Mouse (Mus musculus) heart, postnatal 0 days (tissue): ENCODE data around the gene Myof. TPM values are rescaled to one million over a fixed set of nuclear protein-coding genes. Genes with fewer than 3 reads are reported as not detected.
A peak's percentile ranks its signal among the peaks of the same experiment; 100 is the strongest.

Source experiments
- ATAC-seq: fragments of 200-750 bp; cut with Nextera tagmentation; 2 replicates; pipeline ENCODE4 v1.8.0; 2017; ENCODE audit warnings: low read depth, moderate number of reproducible peaks, moderate library complexity; ENCODE audit not compliant: insufficient read depth
- DNase-seq: peaks from one replicate; pipeline ENCODE4 v3.0.0-alpha.2; 2016; ENCODE audit warnings: low spot score
- H3K27ac ChIP-seq: fragments of 300-500 bp; sonication (generic); 2 replicates; pipeline ENCODE4 v1.5.1; 2014; ENCODE audit warnings: low read depth, mild to moderate bottlenecking
- H3K27me3 ChIP-seq: fragments of 300-500 bp; sonication (generic); 2 replicates; pipeline ENCODE4 v1.6.1; 2014; ENCODE audit warnings: low read length, mixed read lengths; ENCODE audit not compliant: control insufficient read depth, insufficient read depth
- H3K36me3 ChIP-seq: fragments of 300-500 bp; sonication (generic); replicated peaks from 2 replicates; pipeline ENCODE4 v1.6.1; 2014; ENCODE audit warnings: low read length, mixed read lengths; ENCODE audit not compliant: control insufficient read depth, insufficient read depth
- H3K4me1 ChIP-seq: fragments of 300-500 bp; sonication (generic); 2 replicates; pipeline ENCODE4 v1.6.1; 2014; ENCODE audit warnings: antibody characterized with exemption; ENCODE audit not compliant: control insufficient read depth, insufficient read depth
- H3K4me2 ChIP-seq: fragments of 300-500 bp; sonication (generic); 2 replicates; pipeline ENCODE4 v1.6.1; 2014; ENCODE audit warnings: low read depth, mild to moderate bottlenecking, low read length, moderate library complexity
- H3K4me3 ChIP-seq: fragments of 300-500 bp; sonication (generic); 2 replicates; pipeline ENCODE4 v1.5.1; 2014; ENCODE audit warnings: low read depth, low read length
- H3K9ac ChIP-seq: fragments of 300-500 bp; sonication (generic); replicated peaks from 2 replicates; pipeline ENCODE4 v1.6.1; 2014; ENCODE audit warnings: low read depth, low read length, mixed read lengths
- H3K9me3 ChIP-seq: fragments of 300-500 bp; sonication (generic); replicated peaks from 2 replicates; pipeline ENCODE4 v1.6.1; 2016; ENCODE audit warnings: low read length; ENCODE audit not compliant: control insufficient read depth
- CTCF ChIP-seq: IDR thresholded peaks from 2 replicates; pipeline ENCODE4 v1.5.1; 2016; ENCODE audit warnings: antibody characterized with exemption, control low read depth, low read depth
- EP300 ChIP-seq: IDR thresholded peaks from 2 replicates; pipeline ENCODE4 v1.6.1; 2016; ENCODE audit warnings: antibody characterized with exemption, low read depth
- WGBS: fragments of 180-500 bp; shearing (Covaris S2); extraction: QIAGEN DNeasy Blood & Tissue Kit; methylation state at CpG from one replicate; pipeline ENCODE4 v1.1.7; 2014; 5-methylcytosine and 5-hydroxymethylcytosine counted together
- polyA plus RNA-seq: library from polyadenylated mRNA; unstranded; fragments of >200 nt; fragmentation: Nextera tagmentation; extraction: Ambion mirVana; gene quantifications from 2 replicates; pipeline ENCODE4 v1.2.1, GENCODE M21; 2015
- total RNA-seq: library from RNA; depleted of rRNA; stranded (reverse); fragments of >200 nt; gene quantifications from 2 replicates; pipeline ENCODE4 v1.2.3, GENCODE M21; 2014; ENCODE audit warnings: low replicate concordance

Gene Myof
- total and polyA plus RNA-seq, 2 experiments from 2014 or later = 2.8 to 9.5 TPM

DNA sequence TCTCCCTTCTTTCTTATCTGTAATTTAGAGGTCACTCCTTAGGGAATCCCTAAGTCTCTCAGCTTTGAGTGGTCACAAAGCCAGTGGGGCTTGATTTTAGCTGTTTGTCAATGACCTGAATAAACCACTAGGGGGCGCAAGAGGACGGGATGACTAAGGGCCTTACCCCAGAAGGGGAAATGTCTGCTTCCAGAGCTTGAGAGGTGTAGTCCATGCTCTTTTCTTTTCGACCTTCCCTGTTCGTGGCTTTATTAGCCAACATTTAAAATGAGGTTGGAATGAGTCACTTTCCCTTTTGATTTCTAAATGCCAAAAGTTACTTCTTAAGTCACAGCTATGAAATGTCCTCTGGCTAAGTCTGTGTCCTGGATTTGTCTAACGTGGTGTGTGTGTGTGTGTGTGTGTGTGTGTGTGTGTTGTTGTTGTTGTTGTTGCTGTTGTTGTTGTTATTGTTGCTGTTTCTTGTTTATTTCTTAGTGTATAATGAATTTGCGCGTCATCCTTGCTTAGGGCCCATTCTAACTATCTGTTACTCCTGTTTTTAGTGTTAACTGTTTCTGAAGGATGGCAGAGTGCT lies 87.9 kb downstream of the Myof start:
- H3K27ac ChIP-seq = no peak overlapping the region
- H3K4me3 ChIP-seq = no peak overlapping the region
- no peaks in the 10 kb centered on the region for H3K27me3 ChIP-seq
- H3K4me2 ChIP-seq = no peak overlapping the region
- no peaks in the 10 kb centered on the region for H3K4me1 ChIP-seq
- H3K9ac ChIP-seq = no peak overlapping the region
- 33% methylated on average over 7 of the region's 7 CpGs for WGBS
- H3K36me3 ChIP-seq = no peaks in the 10 kb centered on the region
- peak; percentile 79 for DNase-seq
- TF ChIP-seq CTCF = peak; percentile 94
- TF ChIP-seq EP300 = no peak
- ATAC-seq = peak; percentile 80
- no peaks in the 10 kb centered on the region for H3K9me3 ChIP-seq

DNA sequence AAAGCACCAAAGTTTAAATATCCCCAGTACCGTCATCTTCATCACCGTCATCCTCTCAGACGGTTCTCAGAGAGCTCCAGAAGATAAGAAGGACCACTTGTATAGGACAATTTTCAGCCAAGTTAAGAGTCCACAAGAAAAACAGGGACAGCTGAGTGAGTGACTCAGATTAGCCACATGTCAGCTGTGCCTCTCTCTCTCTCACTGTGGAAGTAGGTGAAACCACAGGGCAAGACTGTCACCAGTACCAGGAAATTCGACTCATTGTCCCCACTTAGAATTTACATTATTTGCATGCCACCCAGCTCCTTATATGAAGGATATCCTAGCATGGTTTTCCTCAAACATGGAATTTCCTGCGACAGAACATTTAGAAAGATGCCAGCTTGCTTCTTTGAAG lies 88.6 kb downstream of the Myof start:
- H3K4me3 ChIP-seq = no peak overlapping the region
- no peak overlapping the region for H3K9ac ChIP-seq
- H3K4me2 ChIP-seq = no peak overlapping the region
- H3K27me3 ChIP-seq = no peaks in the 10 kb centered on the region
- no peak for ATAC-seq
- no peaks in the 10 kb centered on the region for H3K9me3 ChIP-seq
- 58% methylated on average over 5 of the region's 5 CpGs for WGBS
- no peak for DNase-seq
- H3K27ac ChIP-seq = no peak overlapping the region
- no peak for TF ChIP-seq EP300
- TF ChIP-seq CTCF = no peak
- H3K36me3 ChIP-seq = no peaks in the 10 kb centered on the region
- no peaks in the 10 kb centered on the region for H3K4me1 ChIP-seq

GRCm38 (mm10) chr19:37954236-37954635 lies 89.1 kb downstream of the Myof start:
- Histone ChIP-seq H3K4me3 (no peak overlapping the region), H3K9ac (no peak overlapping the region), H3K27me3 (no peaks in the 10 kb centered on the region), H3K36me3 (no peaks in the 10 kb centered on the region), H3K4me2 (no peak overlapping the region), H3K27ac (no peak overlapping the region), H3K9me3 (no peaks in the 10 kb centered on the region), H3K4me1 (no peaks in the 10 kb centered on the region)
- TF ChIP-seq CTCF (no peak), EP300 (no peak)
- WGBS = 72% methylated on average over 8 of the region's 8 CpGs
- no peak for ATAC-seq
- DNase-seq = no peak

GRCm38 (mm10) chr19:37946696-37947095 lies 96.7 kb downstream of the Myof start:
- Histone ChIP-seq H3K27me3 (no peaks in the 10 kb centered on the region), H3K27ac (no peak overlapping the region), H3K4me1 (no peaks in the 10 kb centered on the region), H3K9ac (no peak overlapping the region), H3K9me3 (no peaks in the 10 kb centered on the region), H3K4me2 (no peak overlapping the region), H3K36me3 (no peaks in the 10 kb centered on the region), H3K4me3 (no peak overlapping the region)
- TF ChIP-seq CTCF = 0 out of 2 replicates have a peak, but pooled peaks have one; percentile 1
- no peak for TF ChIP-seq EP300
- 27% methylated on average over 4 of the region's 4 CpGs for whole genome bisulfite sequencing
- no peak for ATAC-seq
- no peak for DNase-seq

GRCm38 (mm10) chr19:37946053-37946452 lies 97.3 kb downstream of the Myof start:
- DNase-seq (no peak), ATAC-seq (no peak)
- TF ChIP-seq EP300 (no peak), CTCF (no peak)
- Histone ChIP-seq H3K4me2 (no peak overlapping the region), H3K4me1 (no peaks in the 10 kb centered on the region), H3K36me3 (no peaks in the 10 kb centered on the region), H3K4me3 (no peak overlapping the region), H3K9ac (no peak overlapping the region), H3K27me3 (no peaks in the 10 kb centered on the region), H3K9me3 (no peaks in the 10 kb centered on the region), H3K27ac (no peak overlapping the region)
- 77% methylated on average over 8 of the region's 8 CpGs for WGBS

DNA sequence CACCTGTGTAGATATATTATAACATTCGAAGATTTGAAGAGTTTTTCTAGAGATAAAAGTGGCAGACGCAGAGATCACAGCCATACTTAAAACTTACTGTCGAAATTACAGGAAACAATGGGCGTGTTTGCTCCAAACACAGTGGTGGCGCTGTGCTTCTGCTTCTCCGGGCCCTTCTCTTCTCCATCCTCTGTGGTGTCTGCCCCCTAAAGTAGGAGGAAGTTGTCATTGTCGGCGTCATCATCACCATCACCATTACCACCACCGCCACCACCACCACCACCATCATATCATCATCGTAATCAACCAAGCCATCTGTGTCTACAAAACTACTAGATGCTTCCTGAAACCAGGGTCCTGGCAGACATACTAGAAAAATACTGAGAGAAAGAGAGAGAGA lies 104.2 kb downstream of the Myof start:
- DNase-seq = no peak
- no peak for ATAC-seq
- no peaks in the 10 kb centered on the region for H3K4me1 ChIP-seq
- TF ChIP-seq EP300 = no peak
- TF ChIP-seq CTCF = no peak
- H3K9ac ChIP-seq = no peak overlapping the region
- no peaks in the 10 kb centered on the region for H3K36me3 ChIP-seq
- no peaks in the 10 kb centered on the region for H3K27me3 ChIP-seq
- WGBS = 80% methylated on average over 10 of the region's 10 CpGs
- H3K9me3 ChIP-seq = no peaks in the 10 kb centered on the region
- H3K4me2 ChIP-seq = no peak overlapping the region
- no peak overlapping the region for H3K27ac ChIP-seq
- no peak overlapping the region for H3K4me3 ChIP-seq
